Mouse (Mus musculus) embryo, embryonic 11 days (tissue): ENCODE data around the gene Tmem185b.

Experiments used
- DNase-seq: peaks from one replicate; pipeline ENCODE4 v3.0.0-alpha.2; 2015

The Tmem185b gene

GRCm38 (mm10) chr1:119525689-119526591 lies at the start of gene Tmem185b:
Tmem185b (plus strand) TSS chr1:119526160.
- DNase-seq: peak; percentile 93

GRCm38 (mm10) chr1:119476905-119477353 lies 49.0 kb upstream of the Tmem185b start:
- no peak for DNase-seq

DNA sequence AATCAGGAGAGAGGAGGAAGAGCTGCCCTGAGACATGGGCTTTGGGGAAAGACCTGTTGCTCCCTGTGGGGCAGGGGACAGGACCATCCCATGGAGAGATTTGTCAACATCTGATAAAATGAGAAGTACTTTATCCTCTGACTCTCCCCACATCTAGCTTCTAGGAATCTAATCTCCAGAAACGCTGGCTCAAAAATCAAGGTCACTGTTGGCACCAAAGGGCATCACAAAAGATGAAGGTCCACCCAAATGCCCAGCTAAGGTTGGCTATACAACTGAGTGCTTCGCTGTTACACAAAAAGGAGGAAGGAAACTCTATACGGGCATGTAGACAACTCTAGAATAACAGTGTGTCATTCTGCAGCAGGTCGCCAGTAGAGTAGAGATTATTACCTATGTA lies 46.3 kb upstream of the Tmem185b start:
- no peak for DNase-seq

- DNase-seq: no peak
These were observed 45.3 kb upstream of the Tmem185b start for GRCm38 (mm10) chr1:119480678-119481077.

GRCm38 (mm10) chr1:119481205-119481932 lies 44.6 kb upstream of the Tmem185b start:
- DNase-seq: no peak

- DNase-seq: no peak
These were observed 43.1 kb upstream of the Tmem185b start for GRCm38 (mm10) chr1:119482891-119483290.

DNA sequence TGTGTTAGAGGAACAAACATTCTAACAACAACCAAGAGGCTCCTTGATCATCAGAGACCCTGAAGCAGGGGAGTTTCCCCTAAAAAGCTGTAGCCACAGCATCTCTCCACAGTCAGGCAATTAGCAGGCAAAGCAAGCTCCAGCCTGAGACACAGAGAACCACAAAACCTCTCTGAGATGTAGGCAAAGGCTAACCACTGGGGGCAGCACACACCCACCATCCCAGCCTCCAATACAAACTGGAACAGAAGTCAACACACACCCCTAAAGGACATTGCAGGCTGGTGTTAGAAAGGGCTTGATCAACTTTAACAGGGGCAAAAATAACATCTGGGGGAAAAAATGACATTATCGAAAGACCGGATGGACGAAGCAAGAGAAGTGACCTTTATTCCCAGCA lies 41.5 kb upstream of the Tmem185b start:
- peak; percentile 49 for DNase-seq

GRCm38 (mm10) chr1:119485825-119486224 lies 40.1 kb upstream of the Tmem185b start:
- no peak for DNase-seq

- DNase-seq: no peak
These were observed 37.9 kb upstream of the Tmem185b start for GRCm38 (mm10) chr1:119487917-119488590.

DNA sequence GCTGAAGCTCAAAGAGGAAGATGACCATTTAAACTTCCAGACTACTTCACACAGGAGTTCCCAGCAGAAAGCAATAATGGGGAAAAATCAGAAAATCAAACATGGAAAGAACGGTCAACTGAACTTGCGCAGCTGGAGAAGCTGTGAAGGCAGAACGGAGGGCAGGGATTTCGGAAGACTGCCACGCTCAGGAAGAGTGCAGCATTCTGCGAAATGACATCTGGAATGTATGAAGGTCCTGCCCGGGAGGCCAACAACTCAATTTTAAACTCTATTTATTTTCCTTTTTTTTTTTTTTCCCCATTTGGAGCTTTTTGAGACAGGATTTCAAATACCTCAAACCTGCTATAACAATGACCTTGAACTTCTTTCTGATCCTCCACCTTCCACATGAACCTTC lies 35.2 kb upstream of the Tmem185b start:
- no peak for DNase-seq

- no peak for DNase-seq
These were observed 33.9 kb upstream of the Tmem185b start for GRCm38 (mm10) chr1:119492097-119492496.

DNA sequence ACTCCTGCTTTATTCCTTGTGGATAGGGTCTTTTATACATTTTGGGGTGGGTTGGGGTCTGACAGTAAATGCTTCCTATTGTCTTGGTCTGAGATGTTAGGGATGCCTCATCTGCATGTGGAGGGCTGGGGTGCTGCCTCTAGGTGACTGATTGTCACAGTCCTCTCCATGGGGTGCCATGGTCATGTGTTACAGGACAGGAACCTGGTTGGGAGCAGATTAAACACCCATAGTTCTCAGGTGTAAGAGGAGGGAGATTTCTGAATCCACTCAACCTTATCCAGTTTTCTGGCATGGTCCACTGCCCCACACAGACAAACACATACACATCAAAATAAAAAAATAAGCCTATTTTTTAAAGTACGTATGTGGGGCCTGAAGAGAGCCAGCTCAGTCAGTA lies 33.5 kb upstream of the Tmem185b start:
- no peak for DNase-seq

DNA sequence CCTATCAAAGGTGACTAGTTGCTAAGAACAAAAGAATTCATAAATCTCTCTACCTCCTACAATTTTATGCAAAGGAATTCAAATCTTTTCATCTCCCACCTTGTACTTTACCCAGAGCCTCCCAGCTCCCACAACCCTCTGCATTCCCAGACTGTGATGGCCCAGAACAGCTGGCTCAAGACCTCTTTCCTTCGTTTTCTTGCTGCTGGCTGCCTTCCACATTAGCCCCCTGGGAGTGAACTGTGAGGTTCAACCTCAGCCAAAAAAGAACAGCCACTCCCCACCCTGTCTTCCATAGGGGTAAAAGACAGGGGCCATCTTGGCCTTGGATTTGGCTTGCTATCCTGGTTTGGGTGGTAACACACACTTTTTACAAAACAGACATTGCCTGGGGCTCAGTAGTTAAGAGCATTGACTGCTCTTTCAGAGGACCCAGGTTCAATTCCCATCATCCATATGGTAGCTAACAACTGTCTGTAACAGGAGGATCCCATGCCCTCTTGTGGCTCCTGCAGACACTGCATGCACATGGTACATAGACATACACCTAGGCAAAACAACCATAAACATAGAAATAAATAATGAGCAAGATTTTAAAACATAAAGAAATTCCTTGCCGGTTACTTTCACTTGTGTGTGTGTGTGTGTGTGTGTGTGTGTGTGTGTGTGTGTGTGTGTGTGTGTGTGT lies 31.8 kb upstream of the Tmem185b start:
- DNase-seq: no peak

DNA sequence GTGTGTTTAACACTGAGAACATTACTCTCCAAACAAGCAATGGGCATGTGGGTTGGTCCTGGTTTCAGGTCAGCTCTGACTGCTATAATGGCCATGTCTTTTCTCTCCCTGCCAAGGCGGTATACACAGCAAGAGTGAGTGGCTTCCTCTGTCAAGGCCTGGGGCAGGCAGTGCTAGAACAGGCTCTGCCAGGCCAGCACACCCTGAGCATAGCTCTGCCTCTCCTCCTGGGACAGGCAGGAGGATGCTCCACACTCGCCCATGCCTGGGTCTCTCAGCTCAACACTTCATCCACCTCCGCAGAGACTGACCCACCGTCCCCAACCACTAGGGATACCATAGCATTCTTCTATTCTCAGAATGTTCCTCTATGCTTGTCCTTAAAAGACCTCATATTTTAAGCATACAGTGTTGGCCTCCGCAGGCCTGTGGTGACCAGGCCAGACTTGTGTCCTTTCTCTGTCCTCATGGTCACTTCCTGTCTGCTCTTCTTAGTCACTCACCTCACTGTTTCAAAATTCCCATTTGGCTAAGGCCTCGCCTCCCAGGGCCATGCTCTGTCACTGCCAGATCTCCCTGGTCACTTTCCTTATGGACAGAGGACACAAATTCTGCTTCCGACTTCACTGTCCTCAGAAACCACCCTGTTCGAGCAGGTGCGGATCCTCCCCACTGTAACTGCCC lies 31.1 kb upstream of the Tmem185b start:
- DNase-seq: no peak

DNA sequence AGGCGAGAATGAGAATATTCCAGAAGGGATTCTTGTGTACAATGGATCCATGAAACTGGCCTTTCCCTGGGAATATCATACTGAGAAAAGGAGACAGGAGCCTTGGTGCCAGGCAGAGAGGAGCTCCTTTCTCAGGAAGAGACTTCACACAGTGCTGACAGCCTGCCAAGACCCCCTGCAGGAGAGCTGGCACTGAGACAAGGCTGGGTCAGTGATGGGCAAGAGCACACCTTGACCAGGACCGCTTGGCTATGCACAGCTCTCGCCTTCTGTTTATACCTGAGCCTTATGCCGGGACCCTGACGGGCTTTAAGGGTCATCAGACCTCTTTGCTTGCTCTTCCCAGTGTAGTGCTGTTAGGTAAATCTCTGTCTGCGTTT lies 30.6 kb upstream of the Tmem185b start:
- no peak for DNase-seq

- DNase-seq: no peak
These were observed 28.5 kb upstream of the Tmem185b start for GRCm38 (mm10) chr1:119497346-119498004.

- DNase-seq: no peak
These were observed 27.3 kb upstream of the Tmem185b start for GRCm38 (mm10) chr1:119498536-119499231.

DNA sequence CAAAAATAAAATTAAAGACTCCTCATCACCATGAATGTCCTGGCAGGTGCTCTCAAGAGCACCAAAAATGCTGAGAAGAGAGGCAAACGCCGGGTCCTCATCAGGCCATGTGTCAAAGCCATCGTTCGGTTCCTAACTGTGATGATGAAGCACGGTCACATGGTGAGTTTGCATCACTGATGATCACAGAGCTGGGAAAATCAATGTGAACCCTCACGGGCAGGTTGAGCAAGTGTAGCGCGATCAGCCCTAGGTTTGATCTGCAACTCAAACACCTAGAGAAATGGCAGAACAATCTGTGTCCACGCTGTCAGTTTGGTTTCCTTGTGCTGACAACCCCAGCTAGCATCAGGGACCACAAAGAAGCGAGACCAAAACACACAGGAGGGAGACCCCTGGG lies 26.5 kb upstream of the Tmem185b start:
- no peak for DNase-seq

DNA sequence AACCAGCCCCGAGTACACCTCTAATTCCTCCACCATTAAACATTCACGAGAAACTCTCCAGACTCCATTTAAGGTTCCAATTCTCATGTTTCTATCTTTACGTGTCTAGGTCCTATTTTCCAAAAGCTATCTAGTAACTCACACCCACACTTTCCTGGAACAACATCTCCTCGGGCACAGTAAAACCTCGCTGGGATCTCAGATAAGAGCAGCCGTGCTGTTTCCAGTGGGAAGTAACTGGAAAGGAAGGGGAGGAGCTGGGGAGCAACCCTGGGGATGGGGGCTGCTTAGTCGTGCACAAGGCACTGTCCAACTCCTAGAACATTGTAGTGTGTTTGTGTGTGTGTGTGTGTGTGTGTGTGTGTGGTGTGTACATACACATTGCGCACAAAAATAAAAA lies 24.1 kb upstream of the Tmem185b start:
- DNase-seq: no peak

DNA sequence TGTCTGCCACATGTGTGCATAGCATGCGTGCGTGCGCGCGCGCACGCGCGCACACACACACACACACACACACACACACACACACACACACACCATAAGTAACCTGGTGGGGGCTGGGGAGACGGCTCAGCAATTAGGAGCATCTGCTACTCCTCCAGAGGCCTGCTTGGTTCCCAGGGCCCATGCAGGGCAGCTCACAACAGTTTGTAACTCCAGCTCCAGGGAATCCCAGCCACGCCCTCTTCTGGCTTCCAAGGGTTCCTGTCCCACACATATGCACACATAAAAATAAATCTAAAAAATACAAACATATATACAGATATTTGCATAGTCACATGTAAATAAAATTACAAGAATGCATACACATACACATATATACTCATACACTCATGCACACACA lies 23.2 kb upstream of the Tmem185b start:
- no peak for DNase-seq

DNA sequence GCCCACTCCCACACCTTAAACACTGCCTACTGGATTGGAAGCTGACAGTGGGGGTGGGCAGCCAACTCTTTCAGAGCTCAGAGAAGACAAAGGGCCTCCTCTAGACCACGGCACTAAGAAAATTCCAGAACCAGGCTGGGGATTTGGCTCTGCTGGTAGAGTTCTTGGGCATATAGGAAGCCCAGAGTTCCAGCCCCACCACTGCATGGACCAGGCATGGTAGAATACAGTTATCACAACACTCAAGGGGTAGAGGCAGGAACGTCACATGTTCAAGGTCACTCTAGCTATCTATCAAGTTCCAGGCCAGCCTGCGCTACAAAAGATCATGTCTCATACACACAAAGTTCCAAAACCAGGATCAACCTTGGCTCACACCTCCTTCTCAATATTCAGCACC lies 22.8 kb upstream of the Tmem185b start:
- DNase-seq: no peak
